Mouse (Mus musculus) megakaryocyte-erythroid progenitor cell, adult 5-6 weeks (primary cell): ENCODE measurements at regions not wholly inside any gene's neighbourhood (a gene's known extent, or its start where the extent isn't known, plus 50 kb on each side); places are given as distances from the start of the nearest gene placed in this dataset.

Source experiments
- ATAC-seq: replicated peaks from 2 replicates; pipeline ENCODE4 v1.8.0; 2016; ENCODE audit warnings: mild to moderate bottlenecking, inconsistent platforms; ENCODE audit not compliant: severe bottlenecking, poor library complexity, low FRiP score, low TSS enrichment

DNA sequence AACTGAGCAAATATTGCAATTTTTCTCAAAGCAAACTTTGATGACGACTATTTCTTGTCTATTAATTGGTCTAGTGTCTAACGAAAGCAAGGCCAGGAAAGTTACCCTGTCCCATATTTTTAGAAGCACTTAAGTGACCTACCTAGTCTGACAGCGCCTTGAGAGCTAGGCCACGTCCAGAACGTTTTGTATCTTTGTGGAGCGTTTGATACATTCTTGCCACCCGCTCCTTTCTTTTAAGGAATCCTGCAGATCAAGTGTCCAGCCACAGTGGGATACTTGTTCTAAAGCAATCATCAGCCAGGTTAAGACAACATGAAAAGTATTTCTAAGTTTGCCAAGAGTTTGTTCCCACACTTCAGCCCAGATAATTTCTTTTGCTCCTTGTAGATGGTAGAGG is 79.8 kb upstream of the Slc38a2 start:
- no peak for ATAC-seq

DNA sequence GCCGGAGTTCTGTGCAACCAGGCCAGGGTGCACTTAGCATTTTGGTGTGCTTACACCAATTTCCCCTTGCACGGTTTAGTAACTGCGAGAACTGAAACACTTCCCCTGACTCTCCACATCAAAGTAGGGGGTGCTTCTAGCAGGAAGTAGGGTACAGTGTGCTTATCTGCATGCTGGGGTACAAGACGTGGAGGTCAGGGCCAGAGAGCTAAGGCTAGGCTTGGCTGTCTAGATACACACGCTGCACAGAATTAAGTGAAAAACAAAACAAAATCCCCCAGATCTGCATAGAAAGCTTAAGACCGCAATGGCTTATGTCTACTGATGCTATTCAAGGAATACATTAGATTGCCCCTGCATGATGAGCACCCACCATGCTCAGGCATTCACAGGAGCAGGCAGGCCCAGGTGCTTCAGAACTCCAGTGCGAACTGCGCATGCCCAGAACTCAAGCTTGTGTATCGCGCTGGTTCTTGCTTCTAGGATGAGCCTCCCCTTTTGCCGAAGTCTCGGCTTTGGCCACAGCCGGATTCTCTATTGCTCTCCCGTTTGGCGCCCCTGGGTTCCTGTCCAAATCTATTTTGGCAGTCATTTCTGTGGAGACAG is 78.9 kb upstream of the Slc38a2 start:
- peak; percentile 45; the same call in 1 of the 2 replicates for ATAC-seq

DNA sequence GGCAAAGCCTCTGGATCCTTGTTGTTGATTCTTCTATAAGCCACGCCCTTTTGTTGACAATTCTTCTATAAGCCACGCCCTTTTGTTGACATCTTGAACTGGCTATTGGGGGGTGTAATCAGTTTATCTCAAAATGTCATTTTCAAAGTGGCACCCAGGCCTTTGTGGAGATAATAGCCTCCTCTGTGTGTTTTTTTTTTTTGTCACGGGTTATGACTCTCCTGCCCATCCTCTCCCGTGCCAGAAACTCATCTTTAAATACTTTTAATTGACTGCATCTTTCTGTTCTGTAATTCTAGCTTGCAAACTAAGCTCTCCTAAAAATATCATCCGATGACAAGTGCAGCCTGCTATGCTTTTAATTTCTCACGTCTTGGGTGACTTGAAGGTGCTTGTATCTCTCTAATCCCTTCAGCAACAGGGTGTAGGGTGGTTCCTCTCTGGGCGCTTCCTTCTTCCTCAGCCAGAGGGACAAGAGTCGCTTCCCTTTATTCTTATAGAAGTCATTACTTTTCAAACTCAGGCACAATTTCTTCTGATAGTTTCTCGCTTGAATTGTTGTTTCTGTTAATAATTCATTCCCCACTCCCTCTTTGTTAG is 77.0 kb upstream of the Slc38a2 start:
- ATAC-seq = peak; percentile 42; the same call in 1 of the 2 replicates

DNA sequence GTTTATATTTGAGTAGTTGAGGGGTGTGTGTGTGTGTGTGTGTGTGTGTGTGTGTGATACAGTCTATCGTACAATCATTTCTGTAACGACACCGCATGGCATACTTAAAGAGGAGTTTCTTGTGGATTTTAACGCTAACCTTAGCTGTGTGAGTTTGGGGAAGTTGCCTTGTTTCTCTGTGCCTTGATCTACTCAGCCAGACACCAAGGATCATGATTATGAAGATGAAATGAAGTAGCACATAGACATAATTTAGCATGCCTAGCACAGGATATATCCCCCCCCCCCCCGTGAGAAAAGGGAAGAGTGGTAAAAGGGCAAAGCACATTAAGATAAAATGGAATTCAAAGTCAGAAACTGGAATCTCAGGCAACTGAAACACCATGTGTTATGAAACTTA is 75.6 kb upstream of the Slc38a2 start:
- no peak for ATAC-seq

DNA sequence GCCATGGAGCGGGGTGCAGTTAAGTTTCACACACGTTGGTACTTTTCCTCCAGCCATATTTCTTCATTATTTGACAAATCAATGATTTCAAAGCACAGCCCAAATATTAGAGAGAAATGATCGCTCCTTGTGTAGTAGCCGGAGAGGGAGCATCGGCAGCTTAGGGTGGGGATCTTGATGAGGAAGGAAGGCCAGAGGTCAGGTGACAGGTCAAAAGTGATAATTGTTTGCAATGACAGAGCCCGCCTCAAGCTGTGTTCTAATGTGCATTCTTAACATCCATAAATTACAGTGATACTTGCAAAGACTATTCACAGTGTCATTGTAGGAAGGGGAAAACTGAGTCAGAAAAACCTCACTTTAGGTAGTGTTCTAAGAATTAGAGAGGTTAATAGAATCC is 75.1 kb upstream of the Slc38a2 start:
- no peak for ATAC-seq

DNA sequence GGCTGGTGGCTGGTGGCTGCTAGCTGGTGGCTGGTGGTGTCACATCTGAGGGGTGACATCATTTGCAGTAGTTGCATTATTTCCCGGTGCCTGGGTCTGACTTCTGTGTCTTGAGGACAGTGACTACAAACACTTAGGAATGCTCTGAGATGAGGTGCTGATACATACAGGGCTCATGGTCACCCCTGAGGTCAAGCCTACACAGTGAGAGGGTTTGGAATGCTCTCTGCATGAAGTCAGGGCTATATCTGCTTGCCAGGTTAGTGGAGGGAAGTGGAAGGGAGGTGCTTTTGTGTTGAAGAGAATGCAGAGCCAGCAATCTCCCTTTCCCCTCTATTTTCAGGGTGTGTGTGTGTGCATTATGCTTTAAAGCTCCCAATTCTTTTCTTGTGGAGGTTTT is 74.1 kb upstream of the Slc38a2 start:
- ATAC-seq = no peak

DNA sequence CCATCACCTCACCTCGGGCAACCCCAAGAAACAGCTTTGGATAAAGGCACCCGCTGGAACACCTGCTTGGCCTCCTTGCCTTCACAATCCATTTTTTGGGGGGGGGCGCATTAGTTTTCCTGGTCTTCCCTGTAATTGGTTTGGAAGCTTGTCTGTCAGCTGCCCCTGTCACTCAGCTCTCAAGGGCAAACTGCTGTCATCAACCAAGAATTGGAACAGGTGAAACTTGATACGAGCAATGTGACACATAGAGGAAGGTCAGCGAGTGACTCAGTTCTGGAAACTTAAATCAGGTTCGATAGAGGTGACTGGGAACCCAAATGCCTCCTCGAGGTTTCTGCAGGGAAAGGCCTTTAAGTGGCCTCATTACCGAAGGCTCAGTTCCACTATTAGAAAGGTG is 73.2 kb upstream of the Slc38a2 start:
- ATAC-seq = no peak

DNA sequence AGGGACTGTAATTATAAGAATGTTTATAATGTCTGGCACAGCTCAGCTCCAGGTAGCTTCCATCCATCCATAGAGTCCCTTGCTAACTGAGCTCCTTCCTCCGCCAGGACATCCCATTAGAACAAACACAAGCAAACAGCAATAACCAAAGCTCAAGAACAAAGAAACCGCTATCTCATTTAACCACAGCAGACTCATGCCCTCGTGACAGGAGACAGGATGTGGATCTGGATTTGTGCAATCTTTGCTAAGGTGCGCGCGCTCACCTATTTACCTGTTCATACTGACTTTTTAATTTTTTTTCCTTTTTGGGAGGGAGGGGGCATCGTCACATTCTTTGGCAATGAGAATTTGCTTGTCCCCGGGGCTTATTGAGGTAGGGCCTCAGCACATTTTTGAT is 71.3 kb upstream of the Slc38a2 start:
- ATAC-seq = no peak

DNA sequence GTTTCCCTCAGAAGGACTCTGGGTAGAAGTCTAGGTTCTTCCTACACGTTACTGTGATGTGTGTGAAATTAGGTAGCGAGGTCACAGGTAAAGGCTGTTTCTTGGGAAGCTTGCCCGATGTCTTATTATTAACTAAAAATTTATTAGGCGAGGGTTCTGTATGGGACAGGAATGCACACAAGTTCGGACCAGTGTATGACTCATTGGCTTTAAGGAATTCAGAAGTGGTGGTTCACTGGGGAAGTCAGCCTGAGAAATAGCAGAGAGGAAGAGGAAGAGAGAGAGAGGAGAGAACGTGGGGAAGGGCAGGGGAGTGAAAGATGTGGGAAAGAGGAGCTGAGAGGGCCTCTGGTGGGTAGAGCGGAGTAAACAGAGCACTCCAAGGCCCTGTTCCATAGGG is 70.8 kb upstream of the Slc38a2 start:
- ATAC-seq = no peak

DNA sequence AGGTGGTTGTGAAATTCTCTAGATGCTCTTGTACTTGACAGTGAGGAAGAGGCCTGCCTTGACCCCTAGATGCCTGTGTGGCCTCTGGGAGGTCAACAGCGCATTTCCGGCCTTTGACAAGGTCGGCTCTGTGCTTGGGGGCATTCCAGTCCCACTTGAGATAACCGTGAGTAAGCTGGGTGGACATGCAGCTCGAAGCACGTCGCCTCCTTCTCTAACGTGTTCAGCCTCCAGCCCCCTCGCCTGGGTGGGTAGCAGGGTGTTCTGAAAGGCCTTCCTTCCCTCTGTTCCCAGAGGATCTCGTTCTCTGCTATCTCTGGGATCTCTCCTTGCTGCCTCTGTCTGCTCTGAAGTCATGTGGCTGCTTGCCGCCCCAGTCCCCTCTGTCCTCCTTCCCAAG is 70.2 kb upstream of the Slc38a2 start:
- no peak for ATAC-seq

DNA sequence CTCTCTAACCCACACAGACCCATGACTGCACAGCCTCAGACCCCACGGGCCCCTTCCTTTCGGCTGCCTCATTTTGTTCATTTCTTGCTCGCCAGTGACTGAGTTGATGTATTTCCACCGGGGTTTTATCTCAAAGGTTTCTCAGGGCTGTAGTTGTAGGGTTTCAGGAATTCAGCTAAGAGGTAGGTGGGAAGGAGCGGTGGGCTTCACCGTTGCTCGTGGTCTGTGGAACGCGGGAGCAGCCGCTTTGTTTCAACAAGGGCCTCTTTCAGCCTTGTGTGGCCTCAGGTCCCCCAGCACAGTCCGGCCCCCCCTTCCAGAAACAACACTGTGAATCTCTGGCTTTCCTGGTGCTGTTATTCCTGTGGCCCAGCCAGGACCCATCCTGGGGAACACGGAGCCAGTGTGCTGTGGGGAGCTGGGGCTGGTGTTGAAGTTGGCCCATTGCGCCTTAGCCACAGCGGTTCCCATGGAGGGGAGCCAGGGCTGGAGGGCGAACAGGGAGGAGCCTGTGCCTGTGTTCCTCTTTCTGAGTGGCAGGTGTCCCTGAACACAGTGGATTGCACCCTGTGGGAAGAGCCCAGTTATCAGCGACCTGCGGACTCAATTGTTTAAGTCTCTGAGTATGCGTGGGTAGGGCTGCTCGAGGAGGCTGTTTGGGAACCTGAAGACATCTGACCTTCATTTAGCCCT is 68.9 kb upstream of the Slc38a2 start:
- peak; percentile 86 for ATAC-seq

DNA sequence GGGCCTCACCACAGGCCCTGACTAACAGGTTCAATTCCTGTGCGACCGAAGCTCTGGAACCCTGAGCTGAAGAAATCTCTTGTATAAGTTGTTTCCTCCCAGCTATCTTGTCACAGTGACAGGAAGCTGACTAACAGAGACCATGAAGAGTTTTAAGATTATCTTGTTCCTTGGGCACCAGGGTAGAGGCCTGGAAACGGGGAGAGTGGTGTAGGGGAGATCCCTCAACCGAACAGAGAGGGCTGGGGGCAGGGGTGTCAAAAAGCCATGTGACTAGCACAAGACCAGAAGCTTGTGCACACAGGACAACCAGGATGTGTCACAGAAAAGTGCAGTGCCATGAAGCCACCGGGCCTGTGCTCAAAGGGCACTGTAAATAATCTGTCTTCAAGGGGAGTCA is 67.7 kb upstream of the Slc38a2 start:
- ATAC-seq = no peak

DNA sequence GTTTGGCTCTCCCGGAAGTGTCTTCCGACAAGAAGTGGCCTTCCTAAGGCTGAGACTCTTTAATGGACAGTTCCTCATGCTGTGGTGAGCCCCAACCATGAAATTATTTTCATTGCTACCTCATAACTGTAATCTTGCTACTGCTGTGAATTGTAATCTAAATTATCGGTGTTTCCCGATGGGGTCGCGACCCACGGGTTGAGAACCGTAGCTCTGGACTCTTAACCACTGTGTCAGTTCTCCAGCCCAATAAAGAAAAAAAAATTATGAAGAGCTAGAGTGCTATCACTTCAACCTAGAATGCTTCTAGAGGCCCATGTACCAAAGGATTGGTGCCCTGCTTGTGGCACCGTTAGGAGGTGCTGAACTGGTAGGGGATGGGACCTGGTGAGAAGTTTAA is 66.7 kb upstream of the Slc38a2 start:
- ATAC-seq = no peak

DNA sequence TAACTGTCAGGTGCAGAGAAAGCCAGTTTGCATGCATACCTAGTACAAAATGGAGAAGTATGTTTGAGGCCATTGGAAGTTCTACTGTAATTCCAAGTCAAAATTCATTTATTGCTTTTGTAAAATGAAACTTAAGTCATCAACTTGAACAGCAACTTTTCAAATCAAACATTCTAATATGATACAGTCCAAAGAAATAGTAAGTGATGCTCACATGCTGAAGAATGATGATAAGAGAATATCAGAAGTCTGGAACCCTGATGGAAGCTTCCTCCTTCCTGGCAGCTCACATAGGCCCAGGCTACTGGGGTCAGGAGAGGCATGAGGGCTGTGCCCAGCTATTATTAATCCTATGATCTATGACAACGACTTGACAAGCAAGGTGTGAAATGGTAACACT is 64.1 kb upstream of the Slc38a2 start:
- no peak for ATAC-seq

DNA sequence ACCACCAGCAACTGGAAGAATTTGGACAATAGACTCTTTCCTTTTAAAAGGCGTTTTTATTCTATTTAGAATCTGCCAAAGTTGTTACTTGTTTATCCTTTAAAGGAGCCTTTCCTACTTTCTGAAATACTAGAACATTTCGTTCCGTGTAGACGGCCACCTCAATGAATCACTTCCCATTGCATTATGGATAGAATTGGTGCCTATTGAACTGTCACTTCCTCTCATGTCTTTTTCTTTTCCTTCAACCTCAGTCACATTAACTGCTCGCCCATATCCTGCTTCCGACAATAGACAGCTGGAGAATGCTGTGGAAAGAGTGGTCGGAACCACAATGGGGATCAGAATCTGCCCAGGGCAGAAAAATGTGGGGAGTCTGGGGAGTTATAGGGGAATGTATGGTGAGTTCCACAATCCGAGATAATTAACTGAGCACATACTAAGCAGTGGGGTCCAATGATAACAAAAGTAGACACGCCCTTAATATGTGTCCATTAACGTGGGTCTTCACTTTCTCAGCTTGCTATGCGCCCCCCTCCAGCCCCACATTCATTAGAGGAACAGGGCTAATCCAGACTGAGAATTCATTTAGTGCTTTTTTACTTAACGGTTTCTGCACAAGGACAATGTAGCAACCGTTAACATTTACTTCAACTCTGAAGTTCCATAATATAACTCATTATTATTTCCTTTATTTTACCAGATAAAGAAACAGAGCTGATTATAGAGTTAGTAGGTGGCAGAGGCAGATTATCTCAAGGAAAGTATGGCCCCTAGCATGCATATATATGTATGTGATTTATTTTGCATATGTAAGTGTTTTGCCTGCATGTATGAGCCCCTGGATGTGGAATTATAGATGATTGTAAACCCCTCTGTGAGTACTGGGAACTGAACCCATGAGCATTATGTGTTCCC is 59.8 kb upstream of the Slc38a2 start:
- ATAC-seq = no peak

DNA sequence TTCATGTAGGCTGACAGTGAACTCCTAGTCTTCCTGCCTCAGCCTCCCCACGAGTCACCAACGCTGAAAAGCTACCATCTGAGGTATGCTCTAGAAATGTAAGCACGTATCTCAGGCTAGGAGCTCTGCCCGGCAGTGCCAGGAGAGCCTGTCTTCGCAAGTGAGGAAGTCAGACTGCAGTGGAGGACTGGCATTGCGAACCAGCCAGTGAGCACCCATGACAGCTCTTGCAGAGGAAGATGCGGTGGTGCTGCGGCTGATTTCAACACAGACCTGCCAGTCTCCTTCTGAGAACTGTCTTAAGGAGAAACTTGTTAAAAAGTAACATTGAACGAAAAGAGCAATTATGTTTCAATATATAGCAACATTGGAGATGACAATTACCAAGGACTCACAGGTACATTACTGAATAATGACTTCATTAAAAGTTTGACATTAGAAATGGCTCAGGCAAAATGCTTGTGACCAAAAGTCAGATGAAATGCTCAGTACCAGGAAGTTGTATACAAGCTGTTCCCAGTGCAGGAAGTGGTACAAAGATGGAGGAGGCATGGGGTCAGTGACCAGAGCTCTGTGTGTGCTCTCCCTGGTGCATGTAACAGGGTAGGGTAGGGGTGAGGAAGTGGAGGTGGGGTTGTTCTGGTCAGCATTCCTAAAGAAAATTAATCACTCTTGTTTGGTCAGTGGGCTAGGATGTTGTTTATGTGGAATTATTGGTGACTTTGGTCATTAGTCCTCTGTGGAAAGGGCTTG is 58.1 kb upstream of the Slc38a2 start:
- no peak for ATAC-seq

DNA sequence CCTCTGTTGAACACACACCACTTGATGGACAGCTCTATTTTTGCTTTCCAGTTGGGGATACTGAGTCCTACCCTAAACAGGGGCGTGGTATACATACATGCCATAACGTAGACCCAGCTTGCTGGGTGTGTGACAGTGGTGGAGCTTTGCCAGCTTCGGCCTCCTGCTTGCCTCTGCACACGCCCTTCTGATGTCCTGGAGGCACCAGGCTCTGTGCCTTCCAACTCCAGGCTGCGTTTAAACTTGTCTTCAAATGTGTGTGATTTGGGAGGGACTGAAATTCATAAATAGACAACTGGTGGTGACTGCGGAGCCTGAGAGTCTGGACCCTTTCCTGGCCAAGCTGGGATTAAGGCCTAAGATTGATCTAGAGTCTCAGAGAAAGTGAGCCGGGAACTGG is 56.9 kb upstream of the Slc38a2 start:
- ATAC-seq = no peak

DNA sequence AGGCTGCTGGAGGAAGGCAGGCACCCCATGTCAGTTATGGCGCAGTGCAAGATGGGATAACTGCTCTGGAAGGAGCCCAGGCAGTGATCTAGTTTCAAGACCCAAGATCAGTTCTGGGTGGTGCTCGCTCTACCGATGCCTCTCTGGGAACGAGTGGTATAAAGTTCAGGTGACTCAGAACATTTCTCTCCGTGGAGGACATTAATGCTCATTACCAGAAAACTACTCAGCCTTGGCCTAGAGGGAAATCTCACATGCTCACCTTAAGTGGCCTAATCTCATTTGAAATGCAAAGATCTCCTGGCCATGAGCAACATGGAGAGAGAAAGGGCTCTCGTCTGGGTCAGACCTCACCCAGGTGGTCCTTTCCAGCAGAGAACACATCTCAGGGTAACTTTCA is 56.4 kb upstream of the Slc38a2 start:
- ATAC-seq = no peak

DNA sequence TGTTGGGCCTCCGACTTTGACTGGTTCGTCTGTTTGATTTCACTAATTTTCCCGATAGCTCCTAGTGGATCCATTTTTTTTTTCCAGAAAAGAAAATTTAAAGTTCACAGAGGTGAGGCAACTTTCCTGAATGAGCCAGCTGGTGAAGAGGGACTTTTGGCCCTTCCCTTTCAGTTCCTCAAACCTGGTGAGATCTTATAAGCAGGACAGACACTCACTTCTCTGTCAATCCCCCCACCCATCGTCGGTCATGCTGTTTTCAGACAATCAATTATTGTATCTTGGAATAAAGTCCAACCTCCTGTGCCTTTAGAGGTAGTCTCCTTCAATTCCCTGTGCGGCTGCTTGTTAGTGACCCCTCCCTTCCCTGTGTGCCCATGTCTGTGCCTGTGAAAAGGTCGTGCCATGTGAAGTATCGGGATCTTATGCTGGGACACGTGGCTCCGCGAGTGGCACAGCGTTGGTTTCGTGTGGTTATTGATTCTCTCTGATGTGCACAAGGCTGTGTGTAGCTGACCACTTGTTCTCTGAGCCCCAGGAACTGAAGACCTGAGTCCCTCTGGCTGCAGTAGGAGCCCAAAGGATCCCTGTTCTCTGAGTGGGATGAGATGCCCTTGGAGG is 55.9 kb upstream of the Slc38a2 start:
- ATAC-seq = no peak
